Mouse (Mus musculus) cerebellum, adult 2 months (tissue): ENCODE results near the gene Grid1. TPM values are rescaled to one million over a fixed set of nuclear protein-coding genes. Genes with fewer than 3 reads are reported as not detected.

Experiments used
- DNase-seq, 2 experiments: peaks; one replicate each; pipeline ENCODE4 v3.0.0; 2021
- H3K27ac ChIP-seq: fragments of 200-500 bp; 2 replicates; pipeline ENCODE4 v1.5.1; 2012; ENCODE audit warnings: low read length, control low read depth, inconsistent platforms; ENCODE audit not compliant: insufficient read depth
- H3K27me3 ChIP-seq: fragments of 200-500 bp; 2 replicates; pipeline ENCODE4 v1.6.1; 2012; ENCODE audit warnings: inconsistent platforms, mild to moderate bottlenecking, low read length, moderate library complexity; ENCODE audit not compliant: control insufficient read depth, insufficient read depth
- H3K4me1 ChIP-seq: fragments of 200-500 bp; 2 replicates; pipeline ENCODE4 v1.6.1; 2011; ENCODE audit warnings: low read length; ENCODE audit not compliant: control insufficient read depth, insufficient read depth
- H3K4me3 ChIP-seq: fragments of 200-500 bp; replicated peaks from 2 replicates; pipeline ENCODE3; 2011; ENCODE audit warnings: mild to moderate bottlenecking, low read depth, low read length, control low read depth; ENCODE audit not compliant: insufficient read depth
- CTCF ChIP-seq: fragments of 200-500 bp; IDR thresholded peaks from 2 replicates; pipeline ENCODE4 v1.5.1; 2011; ENCODE audit warnings: low read depth, mild to moderate bottlenecking, control low read depth, low read length, moderate library complexity, borderline replicate concordance; ENCODE audit not compliant: insufficient read depth
- POLR2A ChIP-seq: fragments of 200-500 bp; IDR thresholded peaks from 2 replicates; pipeline ENCODE4 v1.6.1; 2011; ENCODE audit warnings: low read length, control low read depth, borderline replicate concordance; ENCODE audit not compliant: insufficient read depth
- WGBS: fragments of 180-500 bp; shearing (Covaris S2); methylation state at CpG from one replicate; pipeline ENCODE4 v1.1.7; 2018; 5-methylcytosine and 5-hydroxymethylcytosine counted together
- polyA plus RNA-seq: library from polyadenylated mRNA; depleted of rRNA; stranded (reverse); fragments of >200 nt; gene quantifications from 2 replicates; pipeline ENCODE4 v1.2.3, GENCODE M21; 2012

Grid1 gene
- polyA plus RNA-seq, 1 experiment: 13.3 TPM

- 21% methylated on average over 6 of the region's 6 CpGs for WGBS
- TF ChIP-seq POLR2A (no peak), CTCF (no peak)
- Histone ChIP-seq H3K4me1 (no peaks in the 10 kb centered on the region), H3K27ac (no peak overlapping the region), H3K4me3 (no peak overlapping the region), H3K27me3 (no peaks in the 10 kb centered on the region)
- DNase-seq: no peak
These were observed 48.8 kb downstream of the Grid1 start for GRCm38 (mm10) chr14:34868513-34869260.

GRCm38 (mm10) chr14:34879996-34880395 lies 60.1 kb downstream of the Grid1 start:
- TF ChIP-seq POLR2A: no peak
- no peak for TF ChIP-seq CTCF
- DNase-seq: no peak
- no peak overlapping the region for H3K4me3 ChIP-seq
- no peak overlapping the region for H3K27ac ChIP-seq
- H3K27me3 ChIP-seq: no peaks in the 10 kb centered on the region
- peaks cover 16% of the 10 kb centered on the region for H3K4me1 ChIP-seq
- WGBS: 85% methylated on average over 6 of the region's 6 CpGs

- peak in 1 of 2 experiments; percentile 15 for DNase-seq
- H3K27me3 ChIP-seq: no peaks in the 10 kb centered on the region
- no peak overlapping the region for H3K4me3 ChIP-seq
- peaks cover 16% of the 10 kb centered on the region for H3K4me1 ChIP-seq
- no peak overlapping the region for H3K27ac ChIP-seq
- TF ChIP-seq POLR2A: no peak
- TF ChIP-seq CTCF: no peak
- WGBS: 15% methylated on average over 8 of the region's 8 CpGs
These were observed 60.8 kb downstream of the Grid1 start for GRCm38 (mm10) chr14:34880431-34881421.

- Histone ChIP-seq H3K27me3 (no peaks in the 10 kb centered on the region), H3K4me3 (no peak overlapping the region), H3K4me1 (peaks cover 24% of the 10 kb centered on the region), H3K27ac (no peak overlapping the region)
- DNase-seq: no peak
- 89% methylated on average over 11 of the region's 11 CpGs for WGBS
- TF ChIP-seq CTCF (no peak), POLR2A (no peak)
These were observed 64.3 kb downstream of the Grid1 start for GRCm38 (mm10) chr14:34884194-34884593.

GRCm38 (mm10) chr14:34884611-34885010 lies 64.7 kb downstream of the Grid1 start:
- TF ChIP-seq POLR2A (no peak), CTCF (no peak)
- peaks cover 24% of the 10 kb centered on the region for H3K4me1 ChIP-seq
- DNase-seq: no peak
- H3K27ac ChIP-seq: no peak overlapping the region
- WGBS: 31% methylated on average over 3 of the region's 3 CpGs
- H3K4me3 ChIP-seq: no peak overlapping the region
- H3K27me3 ChIP-seq: no peaks in the 10 kb centered on the region

- 43% methylated on average over 6 of the region's 6 CpGs for WGBS
These were observed 72.0 kb downstream of the Grid1 start for GRCm38 (mm10) chr14:34891769-34892532.

GRCm38 (mm10) chr14:34896253-34896982 lies 76.5 kb downstream of the Grid1 start:
- TF ChIP-seq CTCF (no peak), POLR2A (no peak)
- peak in 1 of 2 experiments; percentile 13 for DNase-seq
- WGBS: 12% methylated on average over 33 of the region's 33 CpGs
- peaks cover 1% of the 10 kb centered on the region; the same call in 1 of the 2 replicates for H3K27me3 ChIP-seq
- H3K4me1 ChIP-seq: no peaks in the 10 kb centered on the region
- H3K4me3 ChIP-seq: no peak overlapping the region
- H3K27ac ChIP-seq: no peak overlapping the region

More at GRCm38 (mm10) chr14:34891769-34892532, 72.0 kb downstream of the Grid1 start:
- H3K4me3 ChIP-seq: no peak overlapping the region
- H3K27me3 ChIP-seq: peaks cover 1% of the 10 kb centered on the region; the same call in 1 of the 2 replicates
- no peak for DNase-seq
- TF ChIP-seq CTCF: no peak
- TF ChIP-seq POLR2A: no peak
- peaks cover 8% of the 10 kb centered on the region; the same call in 1 of the 2 replicates for H3K4me1 ChIP-seq
- no peak overlapping the region for H3K27ac ChIP-seq
